Mouse (Mus musculus): ENCODE data around the gene Atg9a. TPM values are rescaled to one million over a fixed set of nuclear protein-coding genes. Genes with fewer than 3 reads are reported as not detected.

The Atg9a gene
- polyA plus RNA-seq, 1 experiment, result 129 TPM

- no peak for TF ChIP-seq POLR2A (IDR thresholded peaks at IDR 0.05; ENCODE audit: extremely low read depth, insufficient read depth, low read length)
- TF ChIP-seq CTCF (IDR thresholded peaks at IDR 0.05; ENCODE audit: extremely low read depth, insufficient read depth, low read length), result no peak
- no peak overlapping the region for H3K27ac ChIP-seq (ENCODE audit: insufficient read depth, low read length)
- H3K4me1 ChIP-seq (ENCODE audit: control insufficient read depth, insufficient read depth, low read length), result no peaks in the 10 kb centered on the region
- H3K4me3 ChIP-seq (ENCODE audit: insufficient read depth, low read length), result no peak overlapping the region
These were observed 43.3 kb downstream of the Atg9a start for GRCm38 (mm10) chr1:75148727-75149126.

GRCm38 (mm10) chr1:75147411-75148135 lies 44.4 kb downstream of the Atg9a start:
- no peak overlapping the region for H3K27ac ChIP-seq (ENCODE audit: insufficient read depth, low read length)
- H3K4me1 ChIP-seq (ENCODE audit: control insufficient read depth, insufficient read depth, low read length), result no peaks in the 10 kb centered on the region
- no peak overlapping the region for H3K4me3 ChIP-seq (ENCODE audit: insufficient read depth, low read length)
- TF ChIP-seq CTCF (IDR thresholded peaks at IDR 0.05; ENCODE audit: extremely low read depth, insufficient read depth, low read length) (no peak), POLR2A (IDR thresholded peaks at IDR 0.05; ENCODE audit: extremely low read depth, insufficient read depth, low read length) (no peak)

- H3K4me3 ChIP-seq (ENCODE audit: insufficient read depth, low read length), result no peak overlapping the region
- no peak for TF ChIP-seq CTCF (IDR thresholded peaks at IDR 0.05; ENCODE audit: extremely low read depth, insufficient read depth, low read length)
- no peak for TF ChIP-seq POLR2A (IDR thresholded peaks at IDR 0.05; ENCODE audit: extremely low read depth, insufficient read depth, low read length)
- H3K4me1 ChIP-seq (ENCODE audit: control insufficient read depth, insufficient read depth, low read length), result no peaks in the 10 kb centered on the region
- H3K27ac ChIP-seq (ENCODE audit: insufficient read depth, low read length), result no peak overlapping the region
These were observed 46.4 kb downstream of the Atg9a start for GRCm38 (mm10) chr1:75145589-75145988.

- TF ChIP-seq POLR2A (IDR thresholded peaks at IDR 0.05; ENCODE audit: extremely low read depth, insufficient read depth, low read length), result peak; percentile 88
- TF ChIP-seq CTCF (IDR thresholded peaks at IDR 0.05; ENCODE audit: extremely low read depth, insufficient read depth, low read length), result peak; percentile 28; the same call in 1 of the 2 replicates
- peak within 1 kb of the TSS; percentile 75 for H3K4me3 ChIP-seq (ENCODE audit: insufficient read depth, low read length)
- peak within 1 kb of the TSS; percentile 99 for H3K27ac ChIP-seq (ENCODE audit: insufficient read depth, low read length)
- no peaks in the 10 kb centered on the region for H3K4me1 ChIP-seq (ENCODE audit: control insufficient read depth, insufficient read depth, low read length)
These were observed 49.4 kb downstream of the Atg9a start, which contains the start of the genes Cnppd1 and Retreg2 for GRCm38 (mm10) chr1:75142301-75143261. Gene Cnppd1, minus strand, starts transcription at chr1:75142711. Gene Retreg2, plus strand, starts transcription at chr1:75142778.

- TF ChIP-seq POLR2A (IDR thresholded peaks at IDR 0.05; ENCODE audit: extremely low read depth, insufficient read depth, low read length), result peak; percentile 47; the same call in 1 of the 2 replicates
- no peak for TF ChIP-seq CTCF (IDR thresholded peaks at IDR 0.05; ENCODE audit: extremely low read depth, insufficient read depth, low read length)
- H3K27ac ChIP-seq (ENCODE audit: insufficient read depth, low read length), result peak overlapping the region; percentile 99
- H3K4me3 ChIP-seq (ENCODE audit: insufficient read depth, low read length), result peak overlapping the region; percentile 75
These were observed 50.4 kb downstream of the Atg9a start for GRCm38 (mm10) chr1:75141486-75142190.

GRCm38 (mm10) chr1:75140601-75141190 lies 51.3 kb downstream of the Atg9a start:
- H3K4me1 ChIP-seq (ENCODE audit: control insufficient read depth, insufficient read depth, low read length), result no peaks in the 10 kb centered on the region
- H3K4me3 ChIP-seq (ENCODE audit: insufficient read depth, low read length), result peak overlapping the region; percentile 75
- no peak for TF ChIP-seq POLR2A (IDR thresholded peaks at IDR 0.05; ENCODE audit: extremely low read depth, insufficient read depth, low read length)
- TF ChIP-seq CTCF (IDR thresholded peaks at IDR 0.05; ENCODE audit: extremely low read depth, insufficient read depth, low read length), result no peak
- H3K27ac ChIP-seq (ENCODE audit: insufficient read depth, low read length), result peak overlapping the region; percentile 99; the same call in 1 of the 2 replicates

More at GRCm38 (mm10) chr1:75141486-75142190, 50.4 kb downstream of the Atg9a start:
- no peaks in the 10 kb centered on the region for H3K4me1 ChIP-seq (ENCODE audit: control insufficient read depth, insufficient read depth, low read length)

- H3K4me3 ChIP-seq (ENCODE audit: insufficient read depth, low read length), result no peak overlapping the region
- H3K4me1 ChIP-seq (ENCODE audit: control insufficient read depth, insufficient read depth, low read length), result no peaks in the 10 kb centered on the region
- no peak for TF ChIP-seq POLR2A (IDR thresholded peaks at IDR 0.05; ENCODE audit: extremely low read depth, insufficient read depth, low read length)
- TF ChIP-seq CTCF (IDR thresholded peaks at IDR 0.05; ENCODE audit: extremely low read depth, insufficient read depth, low read length), result no peak
- H3K27ac ChIP-seq (ENCODE audit: insufficient read depth, low read length), result no peak overlapping the region
These were observed 53.5 kb downstream of the Atg9a start for GRCm38 (mm10) chr1:75138448-75138847.

GRCm38 (mm10) chr1:75136730-75137129 lies 55.3 kb downstream of the Atg9a start:
- TF ChIP-seq POLR2A (IDR thresholded peaks at IDR 0.05; ENCODE audit: extremely low read depth, insufficient read depth, low read length), result no peak
- no peak for TF ChIP-seq CTCF (IDR thresholded peaks at IDR 0.05; ENCODE audit: extremely low read depth, insufficient read depth, low read length)
- H3K4me1 ChIP-seq (ENCODE audit: control insufficient read depth, insufficient read depth, low read length), result no peaks in the 10 kb centered on the region
- H3K27ac ChIP-seq (ENCODE audit: insufficient read depth, low read length), result no peak overlapping the region
- no peak overlapping the region for H3K4me3 ChIP-seq (ENCODE audit: insufficient read depth, low read length)

Data from cortical plate, adult 2 months (tissue).